In genomic region chr6:85510476-85510875, GRCm38 (mm10) we compare ENCODE assay signal across 8 mouse cellular contexts. TPM values are rescaled to one million over a fixed set of nuclear protein-coding genes. Genes with fewer than 3 reads are reported as not detected.
DNase-seq lines count a peak whose midpoint lies in the region; TF ChIP-seq lines count a peak whose summit lies in the region.
"Had no signal": no experiment of that assay in that cellular context is flagged by ENCODE, and none has a peak within 500 bp of the region (broad histone marks: within the 10 kb centered on the region; RNA-seq: fewer than 3 reads in every experiment).

No protein-coding gene starts in this region.

- 2% methylated on average over 6 of the region's 6 CpGs for WGBS in lung, adult 2 months

- no peak overlapping the region for H3K4me3 ChIP-seq in lung, adult 2 months (replicated peaks; ENCODE audit: extremely low read depth, low read depth, low read length)
- H3K4me3 ChIP-seq: lung, embryonic 15.5 days had no signal

- TF ChIP-seq CTCF in lung, adult 2 months (IDR thresholded peaks at IDR 0.05; ENCODE audit: insufficient read depth, low read length) = 0 out of 2 replicates have a peak, but pooled peaks have one; percentile 23

- peak; percentile 79 to 91 for DNase-seq in left cerebral cortex, adult 18-20 months (ENCODE audit: low spot score in 2 of 2)
- no peak for DNase-seq in left cerebral cortex, adult 11 months (ENCODE audit: low spot score)
- DNase-seq in ZHBTc4 (ENCODE audit: low read depth, low spot score) = peak; percentile 78
- DNase-seq in cerebellum, adult 8-10 months = peak; percentile 81
- DNase-seq in kidney, postnatal 10 days = peak; percentile 68
- DNase-seq in lung, adult 2 months = peak; percentile 25
- no peak for DNase-seq in c-Kit-positive CD71-positive TER-119-positive erythroid progenitor cells, embryonic 14.5 days (ENCODE audit: low spot score)

- no peaks in the 10 kb centered on the region for H3K4me1 ChIP-seq in lung, adult 2 months (ENCODE audit: control insufficient read depth, insufficient read depth, low read length)

- no peak for TF ChIP-seq POLR2A in lung, adult 2 months (IDR thresholded peaks at IDR 0.05; ENCODE audit: borderline replicate concordance, extremely low read depth, low read depth, low read length)

RNA-seq across cellular contexts. Expression of gene Egr4, which starts 2.9 kb away (rescaled TPM):
- total RNA-seq in left cerebral cortex, adult 18-20 months (2021) = 10 to 100 TPM; 52.1 to 74.8 TPM
- polyA plus RNA-seq in lung, adult 2 months (2012; rRNA removed) = not detected in 2 replicates
- polyA plus RNA-seq: lung, embryonic 15.5 days had no signal

RNA-seq across cellular contexts. Expression of gene Fbxo41, which starts 7.7 kb away (rescaled TPM):
- total RNA-seq in left cerebral cortex, adult 18-20 months (2021) = 10 to 100 TPM; 91.2 to 92.5 TPM
- polyA plus RNA-seq in lung, adult 2 months (2012; rRNA removed) = 0.07 and 0.09 TPM in 2 replicates

RNA-seq across cellular contexts. Expression of gene Pradc1, which starts 58.7 kb away (rescaled TPM):
- 10 to 100 TPM; 20.3 to 28.0 TPM for total RNA-seq in left cerebral cortex, adult 18-20 months (2021)
- polyA plus RNA-seq in lung, adult 2 months (2012; rRNA removed) = 27.0 and 28.9 TPM in 2 replicates

RNA-seq across cellular contexts. Expression of gene Cct7, which starts 59.2 kb away (rescaled TPM):
- total RNA-seq in left cerebral cortex, adult 18-20 months (2021) = 100 to 1,000 TPM; 227 to 234 TPM
- polyA plus RNA-seq in lung, adult 2 months (2012; rRNA removed) = 71.5 and 103 TPM in 2 replicates

Comparison
In these comparisons a context has a peak if more than half of its experiments do, and no peak if none do; other contexts are left out.
1. DNase-seq: peak in left cerebral cortex, adult 18-20 months (2 of 2), ZHBTc4 (single experiment), cerebellum, adult 8-10 months (single experiment), kidney, postnatal 10 days (single experiment) and lung, adult 2 months (single experiment); none in left cerebral cortex, adult 11 months (single experiment) and c-Kit-positive CD71-positive TER-119-positive erythroid progenitor cells, embryonic 14.5 days (single experiment).